Mouse (Mus musculus) embryonic fibroblast, embryonic 13.5 days (primary cell): ENCODE measurements around the gene Olfr812.

Experiments
- CTCF ChIP-seq: IDR thresholded peaks from 2 replicates; pipeline ENCODE4 v1.5.1; 2011; ENCODE audit warnings: mild to moderate bottlenecking, control low read depth, low read length, moderate library complexity, borderline replicate concordance; ENCODE audit not compliant: insufficient read depth
- POLR2A ChIP-seq: IDR thresholded peaks from 2 replicates; pipeline ENCODE4 v1.6.1; 2011; ENCODE audit warnings: low read depth, mild to moderate bottlenecking, control low read depth, low read length, moderate library complexity

GRCm38 (mm10) chr10:129855067-129855466, 9.2 kb upstream of the Olfr812 start, which contains the start of gene Olfr813:
- TF ChIP-seq CTCF (no peak), POLR2A (no peak)
